Mouse (Mus musculus) neural tube, embryonic 15.5 days (tissue): ENCODE data around the gene Btbd18. TPM values are rescaled to one million over a fixed set of nuclear protein-coding genes. Genes with fewer than 3 reads are reported as not detected.

Experiments used
- ATAC-seq: fragments of 200-750 bp; cut with Nextera tagmentation; 2 replicates; pipeline ENCODE4 v1.8.0; 2017; ENCODE audit warnings: mild to moderate bottlenecking, moderate TSS enrichment, moderate library complexity; ENCODE audit not compliant: low FRiP score
- H3K27ac ChIP-seq: fragments of 300-500 bp; sonication (generic); replicated peaks from 2 replicates; pipeline ENCODE4 v1.5.1; 2015; ENCODE audit warnings: mild to moderate bottlenecking, inconsistent platforms
- H3K27me3 ChIP-seq: fragments of 300-500 bp; sonication (generic); replicated peaks from 2 replicates; pipeline ENCODE4 v1.6.1; 2015; ENCODE audit warnings: inconsistent platforms
- H3K36me3 ChIP-seq: fragments of 300-500 bp; sonication (generic); 2 replicates; pipeline ENCODE4 v1.6.1; 2015; ENCODE audit warnings: inconsistent platforms
- H3K4me1 ChIP-seq: fragments of 300-500 bp; sonication (generic); 2 replicates; pipeline ENCODE4 v1.6.1; 2015; ENCODE audit warnings: inconsistent platforms
- H3K4me2 ChIP-seq: fragments of 300-500 bp; sonication (generic); 2 replicates; pipeline ENCODE4 v1.6.1; 2015; ENCODE audit warnings: inconsistent platforms, mild to moderate bottlenecking, moderate library complexity
- H3K4me3 ChIP-seq: fragments of 300-500 bp; sonication (generic); replicated peaks from 2 replicates; pipeline ENCODE4 v1.5.1; 2015; ENCODE audit warnings: mild to moderate bottlenecking, inconsistent platforms
- H3K9ac ChIP-seq: fragments of 300-500 bp; sonication (generic); replicated peaks from 2 replicates; pipeline ENCODE4 v1.6.1; 2015; ENCODE audit warnings: mild to moderate bottlenecking, inconsistent platforms
- H3K9me3 ChIP-seq: fragments of 300-500 bp; sonication (generic); replicated peaks from 2 replicates; pipeline ENCODE4 v1.6.1; 2016; ENCODE audit warnings: inconsistent platforms
- whole genome bisulfite sequencing: fragments of 180-500 bp; shearing (Covaris S2); methylation state at CpG from one replicate; pipeline ENCODE4 v1.1.7; 2015; ENCODE audit warnings: mixed read lengths; 5-methylcytosine and 5-hydroxymethylcytosine counted together
- polyA plus RNA-seq: library from polyadenylated mRNA; unstranded; fragments of >200 nt; fragmentation: Nextera tagmentation; extraction: Ambion mirVana; gene quantifications from 2 replicates; pipeline ENCODE4 v1.2.1, GENCODE M21; 2015

The Btbd18 gene
- polyA plus RNA-seq, 1 experiment from 2014 or later: 0.28 TPM

- H3K27ac ChIP-seq: peak within 1 kb of the TSS; percentile 87
- no peaks in the 10 kb centered on the region for H3K9me3 ChIP-seq
- H3K4me1 ChIP-seq: peaks cover 31% of the 10 kb centered on the region
- H3K4me2 ChIP-seq: peak within 1 kb of the TSS; percentile 76
- ATAC-seq: peak; percentile 99
- peaks cover 33% of the 10 kb centered on the region for H3K36me3 ChIP-seq
- H3K27me3 ChIP-seq: no peaks in the 10 kb centered on the region
- under 1% methylated on average over 44 of the region's 44 CpGs for WGBS
- peak within 1 kb of the TSS; percentile 77 for H3K4me3 ChIP-seq
- peak within 1 kb of the TSS; percentile 72 for H3K9ac ChIP-seq
Measured at GRCm38 (mm10) chr2:84677968-84678880, 19.3 kb downstream of the Btbd18 start, which contains the start of the genes Gm28635 and Med19. Gm28635 (minus strand) TSS chr2:84678041. Med19 (plus strand) TSS chr2:84678402.

- ATAC-seq: no peak
- 19% methylated on average over 8 of the region's 8 CpGs for WGBS
- peaks cover 31% of the 10 kb centered on the region for H3K4me1 ChIP-seq
Measured at GRCm38 (mm10) chr2:84679016-84679415, 20.1 kb downstream of the Btbd18 start, which contains the start of gene Tmx2. Tmx2 (minus strand) TSS chr2:84679140.

GRCm38 (mm10) chr2:84682605-84683183 is 23.8 kb downstream of the Btbd18 start:
- Histone ChIP-seq H3K36me3 (peaks cover 32% of the 10 kb centered on the region), H3K4me1 (peaks cover 12% of the 10 kb centered on the region), H3K4me2 (no peak overlapping the region), H3K9ac (no peak overlapping the region), H3K9me3 (no peaks in the 10 kb centered on the region), H3K4me3 (no peak overlapping the region), H3K27ac (no peak overlapping the region), H3K27me3 (no peaks in the 10 kb centered on the region)
- no peak for ATAC-seq
- WGBS: 86% methylated on average over 6 of the region's 6 CpGs

More at GRCm38 (mm10) chr2:84679016-84679415, 20.1 kb downstream of the Btbd18 start, which contains the start of gene Tmx2:
- Histone ChIP-seq H3K4me2 (peak within 1 kb of the TSS; percentile 76), H3K9ac (peak within 1 kb of the TSS; percentile 71), H3K4me3 (peak within 1 kb of the TSS; percentile 77), H3K9me3 (no peaks in the 10 kb centered on the region), H3K27me3 (no peaks in the 10 kb centered on the region), H3K36me3 (peaks cover 28% of the 10 kb centered on the region), H3K27ac (peak within 1 kb of the TSS; percentile 87)

GRCm38 (mm10) chr2:84688080-84688844 is 29.4 kb downstream of the Btbd18 start:
- Histone ChIP-seq H3K36me3 (peaks cover 76% of the 10 kb centered on the region), H3K4me1 (no peaks in the 10 kb centered on the region), H3K27me3 (no peaks in the 10 kb centered on the region), H3K27ac (no peak overlapping the region), H3K9me3 (no peaks in the 10 kb centered on the region), H3K9ac (no peak overlapping the region), H3K4me2 (no peak overlapping the region), H3K4me3 (no peak overlapping the region)
- 87% methylated on average over 2 of the region's 2 CpGs for WGBS
- ATAC-seq: no peak

GRCm38 (mm10) chr2:84690050-84690449 is 31.2 kb downstream of the Btbd18 start:
- no peak overlapping the region for H3K27ac ChIP-seq
- no peak for ATAC-seq
- H3K9me3 ChIP-seq: no peaks in the 10 kb centered on the region
- H3K4me1 ChIP-seq: no peaks in the 10 kb centered on the region
- no peak overlapping the region for H3K9ac ChIP-seq
- H3K36me3 ChIP-seq: peaks cover 86% of the 10 kb centered on the region
- WGBS: 94% methylated on average over 12 of the region's 12 CpGs
- H3K27me3 ChIP-seq: no peaks in the 10 kb centered on the region
- no peak overlapping the region for H3K4me3 ChIP-seq
- H3K4me2 ChIP-seq: no peak overlapping the region

- Histone ChIP-seq H3K4me1 (no peaks in the 10 kb centered on the region), H3K9me3 (no peaks in the 10 kb centered on the region), H3K9ac (no peak overlapping the region)
Measured at GRCm38 (mm10) chr2:84695007-84695695, 36.3 kb downstream of the Btbd18 start.

GRCm38 (mm10) chr2:84703497-84703896 is 44.6 kb downstream of the Btbd18 start:
- no peak overlapping the region for H3K4me3 ChIP-seq
- no peak overlapping the region for H3K27ac ChIP-seq
- no peaks in the 10 kb centered on the region for H3K27me3 ChIP-seq
- ATAC-seq: no peak
- H3K4me1 ChIP-seq: peaks cover 19% of the 10 kb centered on the region
- H3K4me2 ChIP-seq: no peak overlapping the region
- peaks cover 17% of the 10 kb centered on the region for H3K36me3 ChIP-seq
- H3K9me3 ChIP-seq: no peaks in the 10 kb centered on the region
- WGBS: 91% methylated on average over 1 of the region's 1 CpGs
- H3K9ac ChIP-seq: no peak overlapping the region

More at GRCm38 (mm10) chr2:84695007-84695695, 36.3 kb downstream of the Btbd18 start:
- Histone ChIP-seq H3K27me3 (no peaks in the 10 kb centered on the region), H3K36me3 (peaks cover 57% of the 10 kb centered on the region), H3K4me2 (no peak overlapping the region), H3K4me3 (no peak overlapping the region), H3K27ac (no peak overlapping the region)
- no peak for ATAC-seq
- 91% methylated on average over 5 of the region's 5 CpGs for WGBS

- WGBS: 86% methylated on average over 5 of the region's 5 CpGs
- H3K27me3 ChIP-seq: no peaks in the 10 kb centered on the region
- no peak overlapping the region for H3K4me3 ChIP-seq
- H3K27ac ChIP-seq: no peak overlapping the region
- H3K9me3 ChIP-seq: no peaks in the 10 kb centered on the region
- peaks cover 28% of the 10 kb centered on the region for H3K4me1 ChIP-seq
- no peak for ATAC-seq
- no peak overlapping the region for H3K9ac ChIP-seq
- no peak overlapping the region for H3K4me2 ChIP-seq
- H3K36me3 ChIP-seq: peaks cover 16% of the 10 kb centered on the region
Measured at GRCm38 (mm10) chr2:84704329-84704728, 45.5 kb downstream of the Btbd18 start.

- H3K4me1 ChIP-seq: peaks cover 32% of the 10 kb centered on the region
- 91% methylated on average over 1 of the region's 1 CpGs for WGBS
- H3K27ac ChIP-seq: no peak overlapping the region
- H3K27me3 ChIP-seq: no peaks in the 10 kb centered on the region
- H3K9me3 ChIP-seq: no peaks in the 10 kb centered on the region
- no peak overlapping the region for H3K4me2 ChIP-seq
- H3K4me3 ChIP-seq: no peak overlapping the region
- no peak for ATAC-seq
- H3K9ac ChIP-seq: no peak overlapping the region
- peaks cover 23% of the 10 kb centered on the region for H3K36me3 ChIP-seq
Measured at GRCm38 (mm10) chr2:84705295-84705694, 46.4 kb downstream of the Btbd18 start.

GRCm38 (mm10) chr2:84707523-84707922 is 48.6 kb downstream of the Btbd18 start:
- Histone ChIP-seq H3K9me3 (no peaks in the 10 kb centered on the region), H3K4me3 (no peak overlapping the region), H3K4me2 (no peak overlapping the region), H3K9ac (no peak overlapping the region), H3K27me3 (no peaks in the 10 kb centered on the region), H3K4me1 (peaks cover 38% of the 10 kb centered on the region), H3K27ac (no peak overlapping the region), H3K36me3 (peaks cover 24% of the 10 kb centered on the region)
- ATAC-seq: no peak
- 30% methylated on average over 1 of the region's 1 CpGs for WGBS

GRCm38 (mm10) chr2:84711898-84712297 is 53.0 kb downstream of the Btbd18 start:
- Histone ChIP-seq H3K27ac (no peak overlapping the region), H3K9ac (no peak overlapping the region), H3K4me1 (peaks cover 53% of the 10 kb centered on the region), H3K4me2 (no peak overlapping the region), H3K36me3 (peaks cover 15% of the 10 kb centered on the region), H3K27me3 (no peaks in the 10 kb centered on the region), H3K9me3 (no peaks in the 10 kb centered on the region), H3K4me3 (no peak overlapping the region)
- WGBS: 91% methylated on average over 2 of the region's 2 CpGs
- no peak for ATAC-seq
